Mouse (Mus musculus) right cerebral cortex, postnatal 10 days (tissue): Measurements from ENCODE around the gene Cacna1s.
A peak's percentile ranks its signal among the peaks of the same experiment; 100 is the strongest.

Experiments
- DNase-seq, 2 experiments: peaks; one replicate each; pipeline ENCODE4 v3.0.0; 2021; ENCODE audit warnings: low spot score in 2 of 2

Gene Cacna1s

DNA sequence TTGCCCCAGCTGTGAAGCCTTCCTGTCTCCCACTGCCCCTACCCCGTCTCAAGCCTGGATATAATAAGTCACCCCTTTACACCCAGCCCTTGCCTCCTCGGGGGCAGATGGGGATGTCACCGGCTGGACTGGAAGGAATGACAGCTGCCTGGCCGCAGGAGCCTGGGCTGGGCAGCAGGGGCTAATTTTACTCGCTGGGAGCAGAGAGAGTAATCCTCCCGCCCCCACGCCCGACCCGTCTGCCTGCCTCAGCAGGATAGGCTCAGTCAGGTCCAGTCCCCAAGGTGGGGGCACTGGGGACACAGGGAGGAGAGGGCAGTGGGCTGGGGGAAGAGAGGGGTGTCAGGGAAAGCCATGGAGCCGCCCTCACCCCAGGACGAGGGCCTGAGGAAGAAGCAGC lies at the start of gene Cacna1s:
TSS of gene Cacna1s (plus strand) at position 204 of the 400 bp plus-strand sequence.
- no peak for DNase-seq

DNA sequence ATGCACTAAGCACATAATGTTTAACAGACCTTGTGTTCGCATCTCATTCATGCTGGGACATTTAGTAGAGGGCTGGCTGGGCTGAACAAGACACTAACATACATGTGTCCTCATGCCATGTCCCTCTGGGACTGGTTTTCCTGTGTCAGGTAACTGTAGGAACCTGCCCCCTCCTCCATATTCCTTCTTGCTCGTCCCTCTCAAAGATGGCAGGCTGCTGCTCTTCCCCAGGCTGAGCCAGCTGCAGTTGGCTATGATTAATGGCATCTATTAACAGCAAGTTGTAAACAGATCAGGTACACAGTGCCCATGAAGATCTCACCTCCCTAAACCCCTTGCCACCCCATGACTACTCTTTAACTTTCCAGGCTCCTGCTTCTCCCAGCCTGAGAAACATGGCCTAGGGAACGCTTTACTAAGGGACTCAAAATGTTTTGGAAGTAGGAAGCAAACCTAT lies 46.2 kb upstream of the Cacna1s start, which contains the start of gene Igfn1:
TSS of gene Igfn1 (minus strand) at position 51 of the 457 bp plus-strand sequence.
- no peak for DNase-seq

DNA sequence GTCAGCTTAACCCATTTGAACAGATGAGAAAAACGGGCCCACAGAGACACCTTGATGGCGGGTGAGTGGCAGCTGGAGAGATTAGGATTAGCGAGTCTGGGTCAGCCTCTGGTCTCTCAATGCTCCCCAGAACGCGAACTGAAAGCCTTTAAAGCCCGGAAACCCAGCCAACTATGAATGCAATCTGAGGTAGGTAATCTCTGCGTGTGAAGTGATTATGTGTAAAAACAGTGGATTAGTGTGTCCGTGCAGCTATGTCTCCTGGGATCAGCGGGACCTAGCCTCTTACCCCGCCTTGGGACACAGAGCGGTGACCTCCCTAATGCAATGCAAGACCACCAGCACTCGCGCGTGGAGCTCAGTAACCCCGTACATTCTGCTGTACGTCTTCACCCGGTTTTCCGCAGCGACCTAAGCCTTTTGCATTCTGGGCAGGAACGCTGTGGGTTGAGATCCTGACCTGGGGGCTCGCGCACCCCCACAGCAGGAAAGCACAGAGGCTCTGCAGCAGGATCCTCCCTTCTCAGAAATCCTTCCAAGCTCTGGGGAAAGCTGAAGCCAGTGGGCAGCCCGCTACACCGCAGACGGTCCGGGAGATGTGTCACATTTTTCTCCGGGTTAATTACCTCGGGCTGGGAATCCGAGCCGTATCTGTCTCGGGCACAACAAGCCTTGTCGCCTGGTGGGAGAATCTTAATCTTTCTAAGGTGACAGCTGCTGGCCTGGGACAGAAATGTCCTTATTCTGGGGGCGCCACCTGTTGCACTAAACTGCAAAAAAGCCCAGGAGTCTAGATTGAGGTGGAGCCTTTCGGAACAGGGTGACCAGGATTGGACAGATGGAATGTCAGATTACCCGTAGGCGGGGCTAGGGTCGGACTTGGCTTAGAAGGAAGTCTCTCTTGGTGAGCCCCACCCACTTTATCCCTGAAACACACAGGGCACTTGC lies 45.1 kb upstream of the Cacna1s start, which contains the start of gene Tmem9:
TSS of gene Tmem9 (plus strand) at position 940 of the 948 bp plus-strand sequence.
- peak; percentile 70 to 71 for DNase-seq

DNA sequence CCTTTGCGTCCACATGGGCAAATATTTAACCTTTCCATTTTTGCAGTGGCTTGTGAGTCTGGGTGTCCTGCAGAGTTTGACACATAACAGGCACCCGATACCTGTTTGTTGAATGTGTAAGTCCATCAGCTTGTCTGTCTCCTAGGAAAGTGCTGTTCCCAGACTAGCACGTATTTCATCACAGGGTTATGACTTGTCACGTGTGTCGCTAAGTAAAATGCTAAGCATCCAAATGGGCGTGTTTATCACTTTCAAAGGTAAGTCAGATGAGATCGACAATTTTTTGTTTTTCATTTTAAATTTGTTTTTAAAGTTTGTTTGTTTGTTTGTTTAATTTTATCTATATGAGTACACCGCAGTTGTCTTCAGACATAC lies 44.4 kb upstream of the Cacna1s start:
- DNase-seq: no peak

DNA sequence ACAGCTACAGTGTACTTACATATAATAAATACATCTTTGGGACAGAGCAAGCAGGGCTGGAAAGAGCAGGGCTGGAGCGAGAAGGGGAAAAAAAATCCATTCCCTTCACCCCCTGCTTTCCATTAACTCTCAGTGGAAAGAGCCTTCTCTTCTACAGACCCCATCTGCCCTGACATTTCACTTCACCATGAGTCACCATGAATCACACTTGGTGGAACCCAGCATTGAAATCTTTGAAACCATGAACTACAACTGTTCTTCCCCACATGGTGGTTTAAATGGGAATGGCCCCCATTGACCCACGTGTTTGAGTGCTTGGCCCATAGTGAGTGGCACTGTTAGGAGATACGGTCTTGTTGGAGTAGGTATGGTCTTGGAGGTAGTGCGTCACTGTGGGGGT lies 42.3 kb upstream of the Cacna1s start:
- no peak for DNase-seq

DNA sequence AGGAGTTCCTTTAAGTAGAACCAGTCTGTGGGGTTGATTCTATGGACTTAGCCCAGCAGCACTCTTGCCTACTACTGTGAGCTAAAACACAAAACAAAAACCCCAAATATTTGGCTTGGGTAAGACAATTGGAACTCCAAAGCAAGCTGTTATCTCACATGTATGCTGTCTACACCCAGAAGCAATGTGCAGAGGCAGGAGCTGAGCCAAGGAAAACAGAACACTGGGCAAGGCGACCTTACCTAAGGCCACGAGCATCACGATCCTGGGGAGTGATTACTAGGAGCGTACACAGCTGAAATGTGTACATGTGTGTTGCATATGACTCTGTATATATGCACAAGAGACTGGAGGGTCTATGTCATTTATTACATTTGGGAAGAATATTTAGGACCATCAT lies 39.0 kb upstream of the Cacna1s start:
- DNase-seq: no peak

DNA sequence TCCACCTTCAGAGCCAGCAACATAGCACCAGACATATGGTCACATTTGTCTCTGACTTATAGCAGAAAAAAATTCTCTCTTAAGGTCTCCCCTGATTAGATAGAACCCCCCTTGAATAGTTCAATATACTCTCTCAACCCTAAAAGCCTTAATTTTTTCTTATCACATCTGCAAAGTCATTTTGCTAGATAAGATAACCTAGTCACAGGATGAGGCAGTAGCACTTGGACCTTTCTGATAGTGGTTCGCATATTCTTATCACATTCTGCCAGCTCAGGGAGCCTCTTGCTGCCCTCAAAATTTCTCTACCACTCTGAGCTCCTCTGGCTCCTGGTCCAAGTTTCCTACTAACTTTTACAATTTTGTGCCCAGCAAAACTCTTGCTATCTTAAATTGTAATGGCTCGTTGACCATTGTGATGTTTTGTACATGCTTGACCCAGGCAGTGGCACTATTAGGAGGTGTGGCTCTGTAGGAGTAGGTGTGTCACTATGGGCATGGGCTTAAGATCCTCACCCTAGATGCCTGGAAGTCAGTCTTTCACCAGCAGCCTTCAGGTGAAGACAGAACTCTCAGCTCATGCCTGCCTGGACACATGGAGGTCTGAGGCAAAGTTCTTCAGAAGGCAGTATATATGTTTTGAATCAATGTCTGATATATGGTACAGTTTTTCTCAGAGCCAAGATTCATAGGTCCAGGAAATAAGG lies 37.6 kb upstream of the Cacna1s start:
- DNase-seq: no peak

DNA sequence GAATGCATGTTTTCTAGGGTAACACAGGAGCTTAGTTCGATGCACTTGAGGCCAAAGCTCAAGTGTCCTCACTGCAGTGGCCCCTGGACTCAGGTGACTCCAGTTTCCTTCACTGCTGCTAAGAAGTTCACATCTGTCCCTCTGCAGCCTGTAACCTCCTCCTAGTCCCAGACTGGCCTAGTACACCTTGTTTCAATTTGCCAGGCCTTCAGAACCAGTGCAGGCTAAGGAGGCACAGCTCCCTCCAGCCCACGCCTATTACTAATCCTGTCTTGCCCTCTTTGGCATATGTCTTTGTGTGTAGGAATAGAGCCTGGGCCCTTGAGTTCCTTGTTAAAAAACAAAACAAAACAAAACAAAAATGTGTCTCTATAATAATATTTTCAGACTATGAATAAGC lies 35.2 kb upstream of the Cacna1s start:
- no peak for DNase-seq

DNA sequence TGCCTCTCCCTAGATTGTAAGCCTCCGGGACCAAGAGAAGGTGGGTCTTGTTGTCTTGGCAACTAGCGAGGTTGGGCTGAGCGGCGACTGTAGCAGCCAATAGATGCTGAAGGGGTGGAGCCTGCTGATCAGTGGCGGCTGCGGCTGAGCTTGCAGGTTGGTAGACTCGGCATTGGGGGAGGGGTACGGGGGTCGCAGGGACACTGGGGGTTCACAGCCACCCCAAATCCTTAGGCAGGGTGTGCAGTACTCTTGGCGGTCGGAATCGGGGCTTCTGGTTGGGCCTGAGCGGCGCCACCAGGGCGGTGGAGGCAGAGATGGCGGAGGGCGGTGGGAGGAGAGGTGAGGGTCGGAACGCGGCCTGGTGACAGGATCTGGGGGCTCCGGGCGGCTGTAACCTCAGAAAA lies 34.6 kb upstream of the Cacna1s start:
- peak; percentile 97 to 98 for DNase-seq

DNA sequence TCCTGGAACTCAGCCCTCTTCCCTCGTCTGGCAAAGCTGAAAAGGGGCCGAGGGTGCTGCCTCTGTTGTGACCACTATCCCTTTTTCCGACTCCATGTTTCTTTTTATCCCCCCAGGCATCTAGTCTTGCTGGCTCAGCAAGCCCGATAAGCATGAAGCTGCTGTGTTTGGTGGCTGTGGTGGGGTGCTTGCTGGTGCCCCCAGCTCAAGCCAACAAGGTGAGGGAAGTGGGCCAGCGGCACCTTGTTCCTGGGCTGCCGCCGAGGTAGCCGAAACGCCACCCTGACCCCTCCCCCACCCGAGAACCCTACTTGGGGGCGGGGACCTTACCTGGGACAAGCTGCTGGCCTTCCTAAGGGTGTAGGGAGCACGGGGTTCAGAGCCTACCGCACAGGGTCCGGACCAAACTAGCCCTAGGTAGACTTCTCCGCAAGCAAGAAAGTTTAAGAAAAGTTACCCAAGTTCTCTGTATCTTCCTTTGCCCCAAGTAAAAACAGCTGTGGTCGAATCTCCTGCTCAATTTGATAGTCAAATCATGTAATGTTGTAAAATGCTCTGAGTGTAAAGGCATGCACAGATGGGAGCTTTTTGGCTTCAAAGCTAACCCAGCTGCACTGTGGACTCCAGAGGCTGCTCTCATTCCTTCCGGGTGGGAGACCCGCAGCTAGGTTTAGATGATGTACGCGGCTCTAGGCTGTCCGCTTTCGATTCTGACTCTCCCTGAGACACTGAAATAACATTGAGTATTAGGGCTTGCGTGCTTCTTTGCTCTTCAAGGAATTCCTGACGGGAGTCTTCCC lies 34.0 kb upstream of the Cacna1s start:
- DNase-seq: no peak

DNA sequence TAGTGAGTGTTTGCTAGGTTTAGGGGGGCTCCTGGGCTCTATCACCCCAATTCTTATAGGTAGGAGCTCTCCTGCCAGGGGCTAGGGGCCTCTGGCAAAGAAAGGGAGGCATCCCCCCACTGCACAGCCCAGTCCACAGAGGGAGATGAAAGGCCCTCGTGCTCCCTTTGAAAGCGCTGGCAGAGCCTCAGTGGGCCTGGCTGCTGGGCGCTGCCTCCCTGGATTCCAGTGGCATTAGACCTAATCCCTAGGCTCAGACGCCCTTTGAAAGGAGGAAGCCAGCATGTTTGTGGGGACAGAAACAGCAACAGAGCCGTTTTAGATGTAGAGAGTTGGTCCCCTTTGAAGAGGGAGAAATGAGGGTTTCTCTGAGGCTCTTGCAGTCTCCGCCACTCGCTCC lies 22.3 kb upstream of the Cacna1s start:
- DNase-seq: no peak

DNA sequence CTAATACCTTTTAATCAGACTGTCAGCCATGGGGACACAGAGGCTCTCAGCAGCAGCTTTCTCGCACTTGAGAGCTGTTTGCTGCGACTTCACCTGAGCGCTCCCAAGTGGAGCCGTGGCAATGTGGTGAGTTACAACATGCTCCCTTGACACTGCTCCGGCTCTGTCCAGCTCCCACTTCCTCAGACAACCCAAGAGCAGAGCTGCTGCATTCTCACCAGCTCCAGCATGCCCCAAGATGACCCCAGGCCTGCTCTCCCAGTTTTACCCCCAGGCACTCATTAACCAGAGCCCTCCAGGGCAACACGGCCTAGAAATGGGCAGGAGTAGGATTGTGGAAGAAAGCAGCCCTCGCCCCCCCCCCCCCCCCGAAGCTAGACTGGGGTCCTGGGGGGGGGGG lies 20.9 kb upstream of the Cacna1s start:
- no peak for DNase-seq

DNA sequence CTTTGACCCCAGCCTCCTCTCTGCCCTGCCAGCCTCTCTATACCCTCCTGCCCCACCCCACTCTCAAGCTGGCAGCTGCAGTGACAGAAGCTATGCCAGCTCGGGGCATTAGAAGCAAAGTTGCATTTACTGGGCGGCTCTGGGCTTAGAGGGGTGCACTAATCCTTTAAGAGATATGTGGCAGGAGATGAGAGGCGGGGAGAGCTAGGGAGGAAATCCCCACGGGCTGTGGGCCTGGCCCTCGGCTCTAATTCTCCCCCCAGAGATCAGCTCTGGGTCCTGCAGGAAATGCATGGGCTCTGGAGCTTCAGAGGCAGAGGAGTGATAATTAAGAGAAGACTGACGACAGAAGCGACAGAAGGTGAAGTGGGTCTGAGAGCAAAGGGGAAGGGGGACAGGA lies 19.6 kb upstream of the Cacna1s start:
- no peak for DNase-seq

DNA sequence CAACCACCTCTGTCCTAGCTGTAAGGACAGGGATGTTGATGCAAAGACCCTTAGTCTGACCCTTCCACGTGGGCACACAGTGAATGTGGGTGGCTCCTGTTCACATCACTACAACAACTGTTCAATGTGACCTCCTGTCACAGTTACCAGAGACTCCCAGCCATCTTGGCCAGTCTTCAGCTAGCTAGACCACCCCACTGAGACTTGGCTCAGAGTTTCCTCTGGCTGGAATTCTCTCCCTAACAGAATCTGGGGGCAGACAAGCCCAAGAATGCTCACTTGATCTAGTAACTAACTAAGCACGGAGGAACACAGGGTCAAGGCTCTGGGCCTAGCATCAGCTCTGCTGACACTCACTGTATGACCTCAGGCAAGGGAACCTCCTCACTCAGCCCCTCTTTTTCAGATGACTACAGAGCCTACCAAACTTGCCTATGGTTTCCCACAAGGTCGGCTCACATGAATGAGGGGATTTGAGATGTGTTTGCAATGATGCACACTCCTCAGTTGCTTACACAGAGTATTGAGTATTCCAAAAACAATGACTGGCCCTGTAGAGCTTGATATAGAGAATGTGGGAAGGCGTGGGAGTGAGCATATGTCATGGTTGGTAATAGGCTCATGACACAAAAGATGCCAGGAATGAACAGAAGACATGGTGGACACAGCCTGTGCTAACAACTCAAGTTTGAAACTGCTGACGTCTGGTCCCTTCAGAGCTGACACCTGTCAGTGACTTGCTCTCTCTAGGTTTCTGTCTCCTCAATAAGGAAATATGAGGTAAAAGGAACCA lies 13.6 kb upstream of the Cacna1s start:
- DNase-seq: no peak

DNA sequence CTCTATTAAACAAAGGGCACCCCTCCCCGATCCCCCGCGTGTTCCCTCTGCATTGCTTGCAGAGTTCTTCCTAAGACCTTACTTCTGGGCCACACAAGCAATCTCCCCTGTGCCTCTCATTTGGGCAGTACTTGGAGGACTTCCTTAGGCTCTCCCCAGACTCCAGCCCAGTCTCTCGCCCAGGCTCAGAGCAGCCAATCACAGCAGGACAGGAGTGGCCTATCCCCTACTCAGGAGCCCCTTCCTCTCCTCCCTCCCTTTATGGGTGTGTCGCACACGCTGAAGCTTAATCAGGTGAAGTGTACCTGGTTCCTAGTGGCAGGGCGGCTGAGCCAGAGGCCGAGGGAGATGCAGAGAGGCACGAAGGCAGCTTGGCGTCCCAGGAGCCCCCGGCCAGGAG lies 12.1 kb upstream of the Cacna1s start:
- DNase-seq: no peak

DNA sequence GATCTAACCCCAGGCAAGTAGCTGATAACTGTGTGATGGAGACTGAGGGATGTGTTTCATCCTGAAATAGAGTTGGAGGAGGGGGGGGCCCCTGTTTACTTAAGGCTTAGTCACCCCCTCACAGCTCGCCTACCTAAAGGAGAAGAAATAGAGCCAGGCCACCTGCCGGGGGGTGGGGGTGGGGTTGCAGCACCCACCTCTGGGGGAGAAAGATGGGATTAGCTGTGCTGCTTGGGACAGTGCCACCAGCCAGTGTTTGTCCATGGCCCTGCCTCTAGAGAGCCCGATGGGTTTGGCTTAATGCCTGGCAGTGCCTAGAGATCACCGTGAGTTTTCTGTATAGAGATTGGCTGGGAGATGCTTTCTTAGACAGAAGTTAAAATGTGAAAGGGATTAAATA lies 11.7 kb upstream of the Cacna1s start:
- DNase-seq: no peak

DNA sequence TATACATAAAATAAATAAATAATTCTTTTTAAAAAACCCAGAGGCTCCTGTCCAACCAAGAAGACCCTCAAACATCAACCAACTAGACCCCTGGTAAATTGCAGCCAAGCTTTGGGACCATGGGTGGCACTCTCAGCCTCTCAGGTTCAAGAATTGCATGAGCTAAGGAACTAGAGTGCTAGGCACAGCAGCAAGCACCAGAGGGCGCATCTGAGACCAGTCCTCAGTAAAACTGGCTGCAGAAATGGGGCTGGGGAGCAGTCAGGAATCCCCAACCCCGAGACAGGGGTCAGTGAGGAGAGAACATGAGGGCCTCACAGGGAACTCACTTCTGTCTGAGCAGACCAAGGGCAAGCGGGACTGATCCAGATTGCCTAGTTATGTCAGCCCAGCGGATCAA lies 6.8 kb upstream of the Cacna1s start:
- peak; percentile 75 to 83 for DNase-seq

DNA sequence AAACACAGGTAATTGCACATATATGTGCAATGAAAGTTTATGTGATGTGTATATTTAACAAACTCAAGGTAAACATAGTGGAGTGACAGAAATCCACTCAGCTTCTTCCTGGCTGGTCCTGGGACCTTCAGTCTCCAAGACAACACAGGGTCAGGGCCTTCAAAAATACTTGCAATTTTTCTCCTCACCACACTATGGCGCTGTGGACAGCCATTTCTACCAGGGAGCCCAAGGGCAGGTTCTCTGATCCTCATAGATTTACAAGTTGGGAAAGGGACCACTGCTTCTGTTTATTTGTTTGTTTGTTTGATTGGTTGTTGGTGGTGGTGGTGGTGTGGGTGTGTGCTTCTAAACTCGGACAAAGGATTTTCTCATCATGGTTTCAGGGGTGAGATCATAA lies 5.1 kb upstream of the Cacna1s start:
- no peak for DNase-seq

DNA sequence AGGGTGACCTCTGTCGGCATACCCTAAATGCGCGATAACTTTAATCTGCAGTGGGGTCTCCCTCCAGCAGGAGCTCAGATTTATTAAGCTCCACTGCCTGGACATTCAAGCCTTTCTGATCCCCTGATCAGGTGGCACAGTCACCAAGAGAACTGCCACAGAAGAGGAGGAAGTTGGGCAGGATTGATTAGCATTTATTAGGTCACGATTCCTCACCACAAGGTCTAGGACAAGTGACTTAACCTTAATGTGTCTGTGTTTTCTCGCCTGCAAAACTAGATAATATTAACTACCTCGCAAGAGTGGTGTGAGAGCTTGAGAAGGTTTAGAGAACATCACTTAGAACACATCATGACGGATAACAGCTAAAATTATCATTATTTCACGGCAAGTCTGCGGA lies 4.7 kb upstream of the Cacna1s start:
- DNase-seq: no peak

DNA sequence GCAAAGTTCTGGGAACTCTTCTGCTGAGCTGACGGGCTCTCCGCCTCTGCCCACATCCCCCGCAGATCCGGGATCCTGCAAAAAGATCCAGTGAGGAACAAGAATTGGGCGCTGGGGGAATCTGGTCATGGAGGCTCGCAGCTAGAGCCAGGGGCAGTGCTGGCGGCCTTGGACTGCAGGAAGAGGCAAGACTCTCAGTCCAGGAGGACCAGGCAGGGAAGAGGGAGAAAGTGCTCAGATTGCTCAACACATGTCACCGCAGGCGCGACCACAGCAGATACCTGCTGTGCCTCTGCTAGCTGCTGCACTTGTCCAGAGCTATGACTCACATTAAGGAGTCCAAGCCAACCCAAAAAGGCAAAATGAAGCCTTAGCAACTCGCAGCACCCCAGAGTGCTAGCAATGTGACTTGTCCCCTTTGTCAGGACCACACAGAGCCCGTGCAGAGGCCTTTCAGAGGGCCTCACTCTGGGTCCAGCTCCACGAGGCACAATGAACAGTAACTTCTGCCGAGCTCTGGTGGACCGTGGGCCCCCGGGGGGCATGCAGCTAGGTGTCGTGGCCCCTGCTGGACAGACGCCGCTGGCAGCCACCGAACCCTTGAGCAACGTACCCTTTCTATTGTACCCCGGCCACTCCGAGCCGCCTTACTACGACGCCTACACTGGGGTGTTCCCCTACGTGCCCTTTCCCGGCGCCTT lies 2.1 kb upstream of the Cacna1s start, which contains the start of gene Ascl5:
TSS of gene Ascl5 (plus strand) at position 493 of the 701 bp plus-strand sequence.
- DNase-seq: no peak

DNA sequence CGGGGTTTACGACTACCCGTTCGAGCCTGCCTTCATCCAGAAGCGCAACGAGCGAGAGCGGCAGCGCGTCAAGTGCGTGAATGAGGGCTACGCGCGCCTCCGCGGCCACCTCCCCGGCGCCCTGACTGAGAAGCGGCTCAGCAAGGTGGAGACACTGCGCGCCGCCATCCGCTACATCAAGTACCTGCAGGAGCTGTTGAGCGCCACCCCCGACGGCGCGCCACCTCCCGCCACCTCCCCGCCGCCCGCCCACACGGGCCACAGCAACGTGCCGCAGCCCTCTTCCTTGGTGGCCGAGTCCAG lies 1.6 kb upstream of the Cacna1s start:
- peak; percentile 67 to 74 for DNase-seq
